Comparison of ENCODE assay signal across 17 mouse cellular contexts in genomic region chr13:26158703-26159102, GRCm38 (mm10).
A peak's percentile ranks its signal among the peaks of the same experiment; 100 is the strongest.
DNase-seq lines count a peak whose midpoint lies in the region; ATAC-seq and TF ChIP-seq lines count a peak whose summit lies in the region.
"Had no signal": no experiment of that assay in that cellular context is flagged by ENCODE, and none has a peak within 500 bp of the region (broad histone marks: within the 10 kb centered on the region; RNA-seq: fewer than 3 reads in every experiment).

No protein-coding gene starts in this region.

- no peak overlapping the region for H3K27ac ChIP-seq in forebrain, postnatal 0 days (ENCODE audit: low read depth, low read length)
- H3K27ac ChIP-seq in forebrain, embryonic 11.5 days (ENCODE audit: low read depth, low read length), result no peak overlapping the region
- H3K27ac ChIP-seq in lung, embryonic 14.5 days (ENCODE audit: low read depth), result no peak overlapping the region
- H3K27ac ChIP-seq in embryonic facial prominence, embryonic 10.5 days (replicated peaks), result no peak overlapping the region
- no peak overlapping the region for H3K27ac ChIP-seq in kidney, embryonic 16.5 days (ENCODE audit: low read length)
- H3K27ac ChIP-seq: heart, embryonic 10.5 days; hindbrain, embryonic 12.5 days; limb, embryonic 12.5 days; neural tube, embryonic 15.5 days had no signal

- H3K4me2 ChIP-seq in forebrain, postnatal 0 days (ENCODE audit: low read depth), result no peak overlapping the region
- H3K4me2 ChIP-seq in forebrain, embryonic 11.5 days (ENCODE audit: low read depth, low read length, severe bottlenecking), result no peak overlapping the region
- H3K4me2 ChIP-seq in lung, embryonic 14.5 days, result no peak overlapping the region
- no peak overlapping the region for H3K4me2 ChIP-seq in kidney, embryonic 16.5 days (replicated peaks; ENCODE audit: low read depth, low read length)
- H3K4me2 ChIP-seq: hindbrain, embryonic 12.5 days; limb, embryonic 12.5 days; neural tube, embryonic 15.5 days had no signal

- no peaks in the 10 kb centered on the region for H3K36me3 ChIP-seq in forebrain, postnatal 0 days (ENCODE audit: insufficient read depth)
- no peaks in the 10 kb centered on the region for H3K36me3 ChIP-seq in forebrain, embryonic 11.5 days (ENCODE audit: control insufficient read depth, insufficient read depth, low read length)
- H3K36me3 ChIP-seq in lung, embryonic 14.5 days (ENCODE audit: insufficient read depth), result no peaks in the 10 kb centered on the region
- H3K36me3 ChIP-seq in embryonic facial prominence, embryonic 10.5 days (replicated peaks), result no peaks in the 10 kb centered on the region
- no peaks in the 10 kb centered on the region for H3K36me3 ChIP-seq in kidney, embryonic 16.5 days (ENCODE audit: insufficient read depth, low read length)
- H3K36me3 ChIP-seq: heart, embryonic 10.5 days; hindbrain, embryonic 12.5 days; limb, embryonic 12.5 days; neural tube, embryonic 15.5 days had no signal

- no peak overlapping the region for H3K9ac ChIP-seq in forebrain, postnatal 0 days
- no peak overlapping the region for H3K9ac ChIP-seq in forebrain, embryonic 11.5 days (ENCODE audit: low read length)
- H3K9ac ChIP-seq in lung, embryonic 14.5 days, result no peak overlapping the region
- no peak overlapping the region for H3K9ac ChIP-seq in kidney, embryonic 16.5 days (replicated peaks; ENCODE audit: low read length)
- H3K9ac ChIP-seq: hindbrain, embryonic 12.5 days; limb, embryonic 12.5 days; neural tube, embryonic 15.5 days had no signal

- H3K4me3 ChIP-seq in forebrain, postnatal 0 days (ENCODE audit: low read depth, low read length), result no peak overlapping the region
- H3K4me3 ChIP-seq in forebrain, embryonic 11.5 days (ENCODE audit: low read depth, low read length), result no peak overlapping the region
- H3K4me3 ChIP-seq in lung, embryonic 14.5 days (ENCODE audit: low read depth, low read length), result no peak overlapping the region
- no peak overlapping the region for H3K4me3 ChIP-seq in embryonic facial prominence, embryonic 10.5 days
- H3K4me3 ChIP-seq in kidney, embryonic 16.5 days (ENCODE audit: low read length), result no peak overlapping the region
- H3K4me3 ChIP-seq: heart, embryonic 10.5 days; hindbrain, embryonic 12.5 days; limb, embryonic 12.5 days; neural tube, embryonic 15.5 days had no signal

- TF ChIP-seq CTCF in forebrain, postnatal 0 days (IDR thresholded peaks at IDR 0.05; ENCODE audit: low read depth), result peak; percentile 62
- TF ChIP-seq CTCF in lung, embryonic 14.5 days (IDR thresholded peaks at IDR 0.05; ENCODE audit: low read depth), result peak; percentile 50

- peaks cover 12% of the 10 kb centered on the region for H3K4me1 ChIP-seq in forebrain, postnatal 0 days (ENCODE audit: insufficient read depth)
- H3K4me1 ChIP-seq in forebrain, embryonic 11.5 days (replicated peaks; ENCODE audit: control insufficient read depth, insufficient read depth, low read length), result no peaks in the 10 kb centered on the region; the same call in 1 of the 2 replicates
- peaks cover 5% of the 10 kb centered on the region; the same call in 1 of the 2 replicates for H3K4me1 ChIP-seq in lung, embryonic 14.5 days (ENCODE audit: insufficient read depth)
- peaks cover 16% of the 10 kb centered on the region for H3K4me1 ChIP-seq in embryonic facial prominence, embryonic 10.5 days
- no peaks in the 10 kb centered on the region for H3K4me1 ChIP-seq in kidney, embryonic 16.5 days (ENCODE audit: insufficient read depth, low read length)

- WGBS in forebrain, postnatal 0 days, result 75% methylated on average over 2 of the region's 2 CpGs
- 70% methylated on average over 2 of the region's 2 CpGs for WGBS in forebrain, embryonic 11.5 days
- 75% methylated on average over 2 of the region's 2 CpGs for WGBS in lung, embryonic 14.5 days
- 68% methylated on average over 2 of the region's 2 CpGs for WGBS in embryonic facial prominence, embryonic 10.5 days
- WGBS in kidney, embryonic 16.5 days, result 88% methylated on average over 2 of the region's 2 CpGs

- no peaks in the 10 kb centered on the region for H3K9me3 ChIP-seq in forebrain, postnatal 0 days (ENCODE audit: low read length)
- H3K9me3 ChIP-seq in forebrain, embryonic 11.5 days (ENCODE audit: control insufficient read depth, low read length), result no peaks in the 10 kb centered on the region
- H3K9me3 ChIP-seq in lung, embryonic 14.5 days (ENCODE audit: low read depth, low read length), result no peaks in the 10 kb centered on the region
- H3K9me3 ChIP-seq in embryonic facial prominence, embryonic 10.5 days, result no peaks in the 10 kb centered on the region
- H3K9me3 ChIP-seq in kidney, embryonic 16.5 days (ENCODE audit: low read length), result no peaks in the 10 kb centered on the region
- H3K9me3 ChIP-seq: heart, embryonic 10.5 days; hindbrain, embryonic 12.5 days; limb, embryonic 12.5 days; neural tube, embryonic 15.5 days had no signal

- peak; percentile 23 for DNase-seq in forebrain, postnatal 0 days
- no peak for DNase-seq in forebrain, embryonic 11.5 days (ENCODE audit: low spot score)
- DNase-seq in lung, embryonic 14.5 days, result peak; percentile 13
- DNase-seq in lung, postnatal 36 days, result no peak
- DNase-seq in NIH3T3 (ENCODE audit: low read depth), result peak; percentile 48
- DNase-seq in embryonic facial prominence, embryonic 10.5 days (ENCODE audit: low spot score), result peak; percentile 26
- DNase-seq in frontal cortex, postnatal 36 days (ENCODE audit: low spot score in 2 of 2), result no peak
- DNase-seq: cerebellum, adult 8-10 months; kidney, adult 9 months; layer of hippocampus, adult 9-11 months; lung, adult 18-20 months had no signal

- ATAC-seq in forebrain, postnatal 0 days, result no peak
- no peak for ATAC-seq in forebrain, embryonic 11.5 days (replicated peaks; ENCODE audit: low FRiP score)
- no peak for ATAC-seq in lung, embryonic 14.5 days (ENCODE audit: insufficient read depth)
- ATAC-seq in kidney, embryonic 16.5 days (ENCODE audit: low FRiP score, low TSS enrichment), result no peak
- ATAC-seq: midbrain, embryonic 16.5 days had no signal

- H3K27me3 ChIP-seq in forebrain, postnatal 0 days (ENCODE audit: insufficient read depth, low read length), result no peaks in the 10 kb centered on the region
- H3K27me3 ChIP-seq in forebrain, embryonic 11.5 days (ENCODE audit: control insufficient read depth, insufficient read depth, low read length), result no peaks in the 10 kb centered on the region
- no peaks in the 10 kb centered on the region for H3K27me3 ChIP-seq in lung, embryonic 14.5 days (ENCODE audit: insufficient read depth, low read length)
- H3K27me3 ChIP-seq in embryonic facial prominence, embryonic 10.5 days (replicated peaks; ENCODE audit: low read depth, poor library complexity, severe bottlenecking), result no peaks in the 10 kb centered on the region
- no peaks in the 10 kb centered on the region for H3K27me3 ChIP-seq in kidney, embryonic 16.5 days (ENCODE audit: insufficient read depth, low read length)
- H3K27me3 ChIP-seq: hindbrain, embryonic 12.5 days; limb, embryonic 12.5 days; neural tube, embryonic 15.5 days had no signal

Comparison
In these comparisons a context has a peak if more than half of its experiments do, and no peak if none do; other contexts are left out.
1. DNase-seq: peak in forebrain, postnatal 0 days (single experiment), lung, embryonic 14.5 days (single experiment), NIH3T3 (single experiment) and embryonic facial prominence, embryonic 10.5 days (single experiment); none in forebrain, embryonic 11.5 days (single experiment), lung, postnatal 36 days (single experiment) and frontal cortex, postnatal 36 days (0 of 2).